Mouse (Mus musculus): ENCODE results near the gene Olfr827. TPM values are rescaled to one million over a fixed set of nuclear protein-coding genes. Genes with fewer than 3 reads are reported as not detected.

The Olfr827 gene
- total RNA-seq (2023): not detected in 4 replicates

GRCm38 (mm10) chr10:130214303-130214702 lies at the start of gene Olfr827:
Gene Olfr827 (minus strand): TSS chr10:130214403.

GRCm38 (mm10) chr10:130184086-130184485 lies 30.1 kb downstream of the Olfr827 start, which contains the start of gene Olfr826:
Gene Olfr826 (minus strand): TSS chr10:130184186.

GRCm38 (mm10) chr10:130166666-130167065 lies 47.5 kb downstream of the Olfr827 start, which contains the start of gene Olfr825:
Gene Olfr825 (minus strand): TSS chr10:130166766.

Other genes with a start within 250 kb of the Olfr827 start
- gene Olfr819, start 247.1 kb downstream of the Olfr827 start, total RNA-seq (2023): not detected in 4 replicates
- not detected in 4 replicates for gene Olfr247, start 238.3 kb downstream of the Olfr827 start, total RNA-seq (2023)
- gene Gm10310, start 229.3 kb downstream of the Olfr827 start, total RNA-seq (2023): not detected in 4 replicates
- not detected in 4 replicates for gene Olfr820, start 201.8 kb downstream of the Olfr827 start, total RNA-seq (2023)
- not detected in 4 replicates for gene Olfr821, start 184.1 kb downstream of the Olfr827 start, total RNA-seq (2023)
- gene Olfr822, start 143.2 kb downstream of the Olfr827 start, total RNA-seq (2023): not detected in 4 replicates
- gene Olfr823, start 99.0 kb downstream of the Olfr827 start, total RNA-seq (2023): not detected in 4 replicates
- not detected in 4 replicates for gene Olfr824, start 84.4 kb downstream of the Olfr827 start, total RNA-seq (2023)
- not detected in 4 replicates for gene Olfr825, start 47.6 kb downstream of the Olfr827 start, total RNA-seq (2023)
- gene Olfr826, start 30.2 kb downstream of the Olfr827 start, total RNA-seq (2023): not detected in 4 replicates
- gene Neurod4, start 65.8 kb upstream of the Olfr827 start, total RNA-seq (2023): 0.16 TPM in 1 of 4 replicates, not detected in the others
- gene Tespa1, start 108.5 kb upstream of the Olfr827 start, total RNA-seq (2023): 65.3 to 76.4 TPM (median 71.7 TPM) in 4 replicates
- gene Vmn2r84, start 179.9 kb upstream of the Olfr827 start, total RNA-seq (2023): not detected in 4 replicates
- gene Vmn2r85, start 215.3 kb upstream of the Olfr827 start, total RNA-seq (2023): not detected in 4 replicates
- not detected in 4 replicates for gene Vmn2r86, start 241.6 kb upstream of the Olfr827 start, total RNA-seq (2023)

Data from B cell, adult 62 days (primary cell).